Comparison of ENCODE assay signal across 26 mouse cellular contexts in genomic region chr11:91648091-91648490, GRCm38 (mm10).
DNase-seq lines count a peak whose midpoint lies in the region; TF ChIP-seq lines count a peak whose summit lies in the region.
"Had no signal": no experiment of that assay in that cellular context is flagged by ENCODE, and none has a peak within 500 bp of the region (broad histone marks: within the 10 kb centered on the region; RNA-seq: fewer than 3 reads in every experiment).

No protein-coding gene starts in this region.

- no peak overlapping the region for H3K4me3 ChIP-seq in left cerebral cortex, adult 2 months
- H3K4me3 ChIP-seq: forebrain, embryonic 10.5 days; forebrain, embryonic 13.5 days; heart, embryonic 12.5 days; heart, embryonic 15.5 days; hindbrain, embryonic 10.5 days had no signal

- no peak overlapping the region for H3K27ac ChIP-seq in left cerebral cortex, adult 2 months
- H3K27ac ChIP-seq: forebrain, embryonic 10.5 days; forebrain, embryonic 13.5 days; heart, embryonic 15.5 days; hindbrain, embryonic 10.5 days; hindbrain, embryonic 14.5 days; hindbrain, postnatal 0 days had no signal

- DNase-seq in layer of hippocampus, adult 11-12 months (ENCODE audit: low spot score) = peak; percentile 9
- DNase-seq in layer of hippocampus, postnatal 10 days (ENCODE audit: low spot score in 2 of 2) = no peak
- DNase-seq in brain, adult 2 months (ENCODE audit: low read depth, low spot score) = peak; percentile 54
- DNase-seq in layer of hippocampus, adult 9-10 months (ENCODE audit: low spot score) = peak; percentile 16
- DNase-seq in telencephalon, adult 2 months (ENCODE audit: low read depth, low spot score) = peak; percentile 39
- no peak for DNase-seq in left cerebral cortex, adult 2 months (ENCODE audit: extremely low spot score in 1 of 2, low spot score in 2 of 2)
- no peak for DNase-seq in embryo, embryonic 9.5 days (ENCODE audit: extremely low spot score)
- DNase-seq: adrenal gland, adult 2 months; adrenal gland, postnatal 14 days; B cell, adult 2 months; cerebellum, adult 11-12 months; cerebellum, adult 8-10 months; cerebellum, postnatal 10 days; cerebellum, postnatal 36 days; embryo, embryonic 11 days; gastrocnemius, postnatal 25 days; heart, adult 18-20 months; heart, postnatal 10 days; heart, postnatal 36 days had no signal

- intact Hi-C loops in left cerebral cortex, adult 2 months (cut with DNase I) = no loop called here

- TF ChIP-seq CTCF in left cerebral cortex, adult 2 months (IDR thresholded peaks at IDR 0.05) = no peak

Comparison
In these comparisons a context has a peak if more than half of its experiments do, and no peak if none do; other contexts are left out.
1. DNase-seq: peak in layer of hippocampus, adult 11-12 months (single experiment), brain, adult 2 months (single experiment), layer of hippocampus, adult 9-10 months (single experiment) and telencephalon, adult 2 months (single experiment); none in layer of hippocampus, postnatal 10 days (0 of 2), left cerebral cortex, adult 2 months (0 of 2) and embryo, embryonic 9.5 days (single experiment).